Mouse (Mus musculus) small intestine, adult 2 months (tissue): ENCODE measurements around the gene 4933414I15Rik.

Experiments
- CTCF ChIP-seq: fragments of 200-500 bp; IDR thresholded peaks from 2 replicates; pipeline ENCODE4 v1.5.1; 2012; ENCODE audit warnings: low read depth, mild to moderate bottlenecking, control low read depth, inconsistent platforms, low read length, moderate library complexity, mixed read lengths; ENCODE audit not compliant: insufficient replicate concordance, insufficient read length; ENCODE audit errors: extremely low read depth
- POLR2A ChIP-seq: fragments of 200-500 bp; IDR thresholded peaks from 2 replicates; pipeline ENCODE4 v1.6.1; 2012; ENCODE audit warnings: low read depth, mild to moderate bottlenecking, control low read depth, inconsistent platforms, low read length, moderate library complexity

DNA sequence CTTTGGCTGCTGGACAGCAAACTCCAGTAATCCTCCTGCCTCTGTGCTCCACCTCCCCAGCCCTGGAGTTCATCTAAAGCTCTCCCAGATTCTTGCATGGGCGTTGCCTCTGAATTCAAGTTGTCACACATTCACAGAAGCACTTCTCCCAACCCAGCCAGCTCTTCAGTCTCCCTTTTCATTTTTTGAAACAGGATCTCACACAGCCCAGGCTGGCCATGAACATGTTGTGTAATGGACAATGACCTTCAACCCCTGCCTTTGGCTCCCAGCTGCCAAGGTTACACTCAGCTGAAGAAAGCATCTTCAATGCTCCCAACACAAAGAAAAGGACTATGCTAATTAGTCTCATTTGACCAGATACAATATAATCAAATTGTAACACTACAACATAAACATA lies 30.3 kb downstream of the 4933414I15Rik start:
- TF ChIP-seq CTCF (no peak), POLR2A (no peak)
